Mouse (Mus musculus) adrenal gland, adult 18-20 months (tissue): ENCODE measurements at regions not wholly inside any gene's neighbourhood (a gene's known extent, or its start where the extent isn't known, plus 50 kb on each side); places are given as distances from the start of the nearest gene placed in this dataset.

Experiments used
- DNase-seq, 2 experiments: peaks; one replicate each; pipeline ENCODE4 v3.0.0; 2021 to 2022; ENCODE audit warnings: low spot score in 2 of 2

- DNase-seq: no peak
Observed at GRCm38 (mm10) chr10:95086755-95087154, 142.1 kb upstream of the Plxnc1 start.

GRCm38 (mm10) chr10:95085688-95086268 is 141.1 kb upstream of the Plxnc1 start:
- no peak for DNase-seq

- no peak for DNase-seq
Observed at GRCm38 (mm10) chr10:95083341-95084148, 138.9 kb upstream of the Plxnc1 start.

GRCm38 (mm10) chr10:95082634-95083033 is 138.0 kb upstream of the Plxnc1 start:
- no peak for DNase-seq

- no peak for DNase-seq
Observed at GRCm38 (mm10) chr10:95079979-95080378, 135.3 kb upstream of the Plxnc1 start.

GRCm38 (mm10) chr10:95076421-95076820 is 131.8 kb upstream of the Plxnc1 start:
- no peak for DNase-seq

GRCm38 (mm10) chr10:95075897-95076296 is 131.3 kb upstream of the Plxnc1 start:
- no peak for DNase-seq

- DNase-seq: no peak
Observed at GRCm38 (mm10) chr10:95074959-95075590, 130.4 kb upstream of the Plxnc1 start.

- no peak for DNase-seq
Observed at GRCm38 (mm10) chr10:95074381-95074780, 129.7 kb upstream of the Plxnc1 start.

GRCm38 (mm10) chr10:95067971-95068370 is 123.3 kb upstream of the Plxnc1 start:
- no peak for DNase-seq

- no peak for DNase-seq
Observed at GRCm38 (mm10) chr10:95066774-95067173, 122.1 kb upstream of the Plxnc1 start.

GRCm38 (mm10) chr10:95059486-95060091 is 115.0 kb upstream of the Plxnc1 start:
- no peak for DNase-seq

- DNase-seq: no peak
Observed at GRCm38 (mm10) chr10:95059078-95059477, 114.4 kb upstream of the Plxnc1 start.

GRCm38 (mm10) chr10:95057051-95057714 is 112.5 kb upstream of the Plxnc1 start:
- DNase-seq: no peak

- no peak for DNase-seq
Observed at GRCm38 (mm10) chr10:95056541-95056940, 111.9 kb upstream of the Plxnc1 start.

GRCm38 (mm10) chr10:95054869-95055268 is 110.2 kb upstream of the Plxnc1 start:
- no peak for DNase-seq

- no peak for DNase-seq
Observed at GRCm38 (mm10) chr10:95048790-95049189, 104.2 kb upstream of the Plxnc1 start.

GRCm38 (mm10) chr10:95043978-95044377 is 99.3 kb upstream of the Plxnc1 start:
- DNase-seq: no peak

GRCm38 (mm10) chr10:95040258-95040895 is 95.7 kb upstream of the Plxnc1 start:
- DNase-seq: no peak

- DNase-seq: no peak
Observed at GRCm38 (mm10) chr10:95036043-95036697, 91.5 kb upstream of the Plxnc1 start.
